Mouse (Mus musculus) A20 (cell line): ENCODE measurements around the gene Rab3gap2.

ENCODE experiments used
- DNase-seq: peaks from one replicate; pipeline ENCODE4 v3.0.0-alpha.2; 2011; ENCODE audit warnings: low read depth, low spot score

The Rab3gap2 gene

DNA sequence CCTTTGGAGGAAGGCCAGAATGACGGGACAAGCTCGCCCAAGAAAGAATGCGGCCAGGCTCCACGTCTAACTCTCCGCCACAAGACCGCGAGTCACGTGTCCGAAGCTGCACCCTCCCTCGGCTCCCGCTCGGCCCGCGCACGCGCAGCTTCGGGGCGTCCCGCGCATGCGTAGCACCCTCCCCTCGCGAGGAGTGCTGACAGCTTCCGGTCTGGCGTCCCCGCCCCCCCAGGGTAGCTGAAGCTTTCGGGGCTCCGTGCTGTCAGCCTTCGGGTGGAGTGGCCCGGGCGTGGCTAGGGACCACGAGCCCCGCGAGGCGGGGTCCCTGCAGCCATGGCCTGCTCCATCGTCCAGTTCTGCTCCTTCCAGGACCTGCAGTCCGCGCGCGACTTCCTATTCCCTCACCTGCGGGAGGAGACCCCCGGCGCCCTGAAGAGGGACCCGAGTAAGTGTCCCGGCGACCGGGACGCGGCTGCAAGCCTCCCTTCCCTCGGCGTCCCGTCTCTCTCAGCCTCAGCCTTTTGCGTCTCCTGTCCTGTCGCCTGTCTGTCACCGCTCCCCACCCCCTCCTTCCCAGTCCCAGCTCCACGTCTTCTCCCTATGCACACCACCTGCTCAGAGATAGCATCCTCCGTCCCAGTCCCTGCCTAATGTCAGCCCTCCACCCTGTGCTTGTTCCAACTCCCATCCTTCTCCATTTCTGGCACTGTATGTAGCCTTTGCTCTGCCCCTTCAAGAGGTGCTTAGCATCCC lies at the start of gene Rab3gap2:
Gene Rab3gap2, plus strand, starts transcription at position 209 of the 753 bp plus-strand sequence.
- DNase-seq, result peak; percentile 97

DNA sequence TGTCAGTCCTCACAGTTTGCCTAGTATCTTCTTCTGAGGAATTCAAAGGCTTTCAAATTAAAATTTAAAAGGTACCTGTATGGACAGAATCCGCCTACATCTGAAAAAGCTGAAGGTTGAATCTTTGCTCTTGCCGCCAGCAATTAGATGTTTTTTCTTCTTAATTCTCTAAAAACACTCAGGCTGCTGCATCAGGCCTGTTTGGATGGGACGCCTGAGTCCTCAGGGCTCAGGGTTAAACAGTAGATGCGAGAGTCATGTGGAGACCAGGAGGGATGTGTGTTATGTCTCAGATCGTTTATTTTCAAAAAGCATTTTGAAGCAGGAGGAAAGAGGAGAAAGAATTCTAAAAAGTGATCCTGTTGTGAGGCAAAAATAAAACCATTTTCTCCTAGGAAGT lies 30.3 kb upstream of the Rab3gap2 start:
- DNase-seq, result no peak

DNA sequence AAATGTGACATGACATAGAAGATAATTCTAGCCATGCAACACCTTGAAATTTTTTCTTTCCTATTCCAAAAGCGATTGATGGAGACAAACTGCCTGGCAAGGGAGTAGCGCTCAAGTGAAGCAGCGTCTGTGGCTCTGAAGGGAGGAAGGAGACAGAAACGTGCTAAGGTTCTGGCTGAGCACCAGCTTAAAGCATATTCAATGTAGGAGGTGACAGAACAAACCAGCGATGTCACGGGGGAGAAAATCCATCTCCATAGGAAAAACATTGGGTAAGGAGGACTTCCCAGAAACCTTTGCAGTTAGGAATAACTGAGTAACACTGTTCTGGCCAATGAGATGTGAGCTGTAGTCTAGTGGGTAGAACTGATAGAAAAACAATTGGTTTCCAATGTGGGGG lies 26.1 kb upstream of the Rab3gap2 start:
- no peak for DNase-seq

DNA sequence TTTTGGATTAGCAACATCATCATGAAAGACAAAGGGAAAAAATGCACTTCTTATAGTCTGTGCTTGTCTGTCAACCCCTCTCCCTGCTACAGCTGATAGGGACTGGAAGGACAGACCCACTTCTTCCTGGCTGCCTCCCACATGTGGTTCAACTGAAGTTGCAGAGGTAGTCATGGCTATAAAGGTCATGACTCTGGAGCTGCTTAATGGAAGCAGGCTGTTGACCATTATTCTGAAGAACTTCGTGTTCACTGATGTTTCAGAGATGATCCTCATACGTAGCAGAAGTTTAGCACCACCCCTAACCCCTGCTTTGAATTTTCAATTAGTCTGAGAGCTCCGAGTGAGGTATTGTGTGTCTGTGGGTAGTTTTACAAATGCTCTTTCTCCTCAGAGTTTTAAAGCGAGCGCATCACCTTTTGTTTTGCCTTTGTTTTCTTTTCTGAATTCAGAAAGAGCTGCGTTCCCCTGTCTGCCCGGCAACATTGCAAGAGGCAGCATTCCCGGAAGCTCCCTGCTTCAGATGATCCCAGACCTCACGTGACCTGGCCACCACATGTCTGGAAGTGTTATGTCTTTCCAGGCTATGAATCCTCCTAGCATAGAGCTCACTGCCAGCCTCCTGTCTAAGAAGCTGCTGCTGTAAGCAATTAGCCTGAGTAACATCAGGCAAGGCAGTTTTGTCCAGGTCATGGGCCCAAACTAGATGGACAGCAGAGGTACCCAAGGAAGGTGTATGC lies 20.2 kb upstream of the Rab3gap2 start:
- DNase-seq, result no peak

DNA sequence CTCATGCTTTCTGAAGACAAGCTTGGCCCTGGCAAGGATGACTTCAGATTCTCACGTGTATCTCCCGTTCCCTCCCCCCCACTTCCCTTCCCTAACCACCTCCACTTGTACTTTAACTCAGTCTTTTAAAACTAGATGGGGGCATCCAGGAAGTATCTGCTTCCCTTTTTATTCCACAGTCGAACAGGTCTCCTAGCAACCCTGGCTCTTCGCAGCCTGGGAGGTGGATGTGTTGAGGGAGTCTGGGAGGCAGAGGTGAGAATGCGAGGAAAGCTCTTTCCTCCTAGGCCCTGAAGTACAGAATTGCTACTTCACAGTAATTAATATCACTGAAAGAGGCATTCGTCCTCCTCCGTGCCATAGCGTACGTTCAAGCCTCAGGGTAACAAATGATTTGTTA lies 18.4 kb upstream of the Rab3gap2 start:
- no peak for DNase-seq

DNA sequence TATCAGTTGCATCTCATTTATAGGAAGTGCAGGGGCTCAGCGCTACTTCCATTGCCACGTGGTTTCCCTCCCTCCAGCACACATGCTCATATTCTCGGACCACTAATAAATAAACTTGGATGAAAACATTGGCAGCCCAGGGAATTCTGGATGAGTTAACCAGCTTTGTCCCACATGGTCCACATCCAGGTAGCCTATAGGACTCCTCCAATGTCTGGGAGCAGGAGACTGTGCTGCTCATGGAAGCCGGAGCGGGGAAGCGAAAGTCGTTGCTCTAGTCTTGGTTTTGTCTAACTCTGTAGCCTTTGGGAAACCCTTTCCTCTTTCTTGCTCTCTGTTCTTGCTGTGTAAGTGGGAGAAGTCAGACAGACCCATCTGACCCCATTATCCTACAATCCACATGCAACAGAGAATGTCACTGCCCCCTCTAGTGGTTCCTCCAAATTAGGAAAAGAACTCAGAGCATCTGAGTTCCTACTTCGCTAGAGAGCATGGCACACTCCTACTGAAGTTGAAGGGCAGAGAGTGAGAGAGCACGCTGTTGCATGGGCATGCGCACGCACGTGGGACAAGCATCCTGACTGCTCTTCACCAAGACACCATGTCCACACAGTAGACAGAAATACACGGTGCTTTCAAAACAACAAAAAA lies 16.7 kb upstream of the Rab3gap2 start:
- DNase-seq, result no peak

DNA sequence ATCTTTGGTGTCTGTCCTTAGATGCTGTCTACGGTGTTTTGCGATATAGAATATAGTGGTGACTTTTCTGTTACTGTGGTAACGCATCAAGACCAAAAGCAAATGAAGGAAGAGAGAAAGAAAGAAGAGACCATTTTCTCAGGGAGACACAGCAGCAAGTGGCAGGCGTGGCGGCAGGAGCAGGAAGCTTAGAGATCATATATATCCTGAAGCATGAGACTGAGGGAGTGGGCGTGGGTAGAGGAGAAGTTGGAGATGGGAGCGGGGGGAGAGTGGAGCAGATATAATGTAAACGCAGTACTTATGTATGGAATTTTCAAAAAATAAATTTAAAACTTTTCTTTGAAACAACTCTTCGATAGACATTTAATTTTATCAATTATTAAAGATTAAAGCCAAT lies 14.0 kb upstream of the Rab3gap2 start:
- no peak for DNase-seq

DNA sequence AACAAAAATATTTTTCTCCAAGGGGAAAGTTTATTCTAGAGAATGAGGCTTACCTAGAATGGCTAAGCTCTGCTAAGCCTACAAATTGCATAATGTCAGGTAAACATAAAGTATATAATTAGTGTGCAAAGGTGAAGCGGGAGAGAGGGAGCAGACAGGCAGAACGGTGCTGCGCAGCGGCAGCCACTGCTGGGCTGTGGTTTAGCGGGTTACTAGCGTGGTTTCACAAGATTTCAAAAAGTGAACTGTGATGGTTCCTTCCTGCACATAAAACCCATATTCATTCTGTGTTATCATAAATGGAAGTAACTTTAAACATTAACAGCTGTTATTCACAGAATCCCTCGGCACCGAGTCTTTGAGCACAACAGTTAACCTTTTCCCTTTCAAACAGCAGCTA lies 11.8 kb upstream of the Rab3gap2 start:
- DNase-seq, result no peak

DNA sequence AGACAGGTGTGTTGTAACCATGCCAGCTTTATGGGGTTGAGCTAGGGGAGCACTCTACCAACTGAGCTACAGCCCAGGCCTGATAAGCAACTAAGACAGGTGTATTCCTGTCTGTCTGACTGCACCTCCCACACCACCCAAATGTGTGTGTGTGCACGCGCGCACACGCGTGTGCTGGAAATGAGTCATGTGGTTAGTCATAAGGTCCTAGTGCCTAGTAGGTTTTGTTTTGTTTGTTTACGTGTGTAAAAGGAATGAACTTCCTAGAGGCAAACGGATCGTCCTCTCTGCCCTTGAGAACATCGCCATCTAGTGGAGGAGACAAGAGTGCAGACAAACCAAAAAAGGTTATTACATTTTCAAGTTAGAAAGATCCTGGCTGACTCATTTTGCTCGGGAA lies 10.4 kb upstream of the Rab3gap2 start:
- DNase-seq, result peak; percentile 74

DNA sequence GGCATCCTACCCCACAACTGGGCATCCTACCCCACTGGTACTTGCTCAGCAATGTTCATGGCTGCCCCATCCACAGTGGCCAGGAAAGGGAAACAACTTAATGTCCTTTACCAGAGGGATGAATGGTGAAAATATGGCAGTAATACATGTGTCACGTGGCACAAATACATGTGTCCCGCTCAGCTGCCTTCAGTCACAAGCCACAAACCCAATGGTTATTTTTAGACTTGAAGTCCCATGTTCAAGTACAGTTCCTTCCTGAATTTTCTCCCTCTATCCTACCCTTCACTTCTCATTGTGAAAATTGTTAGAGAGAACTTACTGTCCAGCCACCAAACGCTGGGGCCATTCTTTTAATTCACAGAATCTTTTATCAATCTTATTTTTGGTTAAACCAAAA lies 7.6 kb upstream of the Rab3gap2 start:
- peak; percentile 9 for DNase-seq

DNA sequence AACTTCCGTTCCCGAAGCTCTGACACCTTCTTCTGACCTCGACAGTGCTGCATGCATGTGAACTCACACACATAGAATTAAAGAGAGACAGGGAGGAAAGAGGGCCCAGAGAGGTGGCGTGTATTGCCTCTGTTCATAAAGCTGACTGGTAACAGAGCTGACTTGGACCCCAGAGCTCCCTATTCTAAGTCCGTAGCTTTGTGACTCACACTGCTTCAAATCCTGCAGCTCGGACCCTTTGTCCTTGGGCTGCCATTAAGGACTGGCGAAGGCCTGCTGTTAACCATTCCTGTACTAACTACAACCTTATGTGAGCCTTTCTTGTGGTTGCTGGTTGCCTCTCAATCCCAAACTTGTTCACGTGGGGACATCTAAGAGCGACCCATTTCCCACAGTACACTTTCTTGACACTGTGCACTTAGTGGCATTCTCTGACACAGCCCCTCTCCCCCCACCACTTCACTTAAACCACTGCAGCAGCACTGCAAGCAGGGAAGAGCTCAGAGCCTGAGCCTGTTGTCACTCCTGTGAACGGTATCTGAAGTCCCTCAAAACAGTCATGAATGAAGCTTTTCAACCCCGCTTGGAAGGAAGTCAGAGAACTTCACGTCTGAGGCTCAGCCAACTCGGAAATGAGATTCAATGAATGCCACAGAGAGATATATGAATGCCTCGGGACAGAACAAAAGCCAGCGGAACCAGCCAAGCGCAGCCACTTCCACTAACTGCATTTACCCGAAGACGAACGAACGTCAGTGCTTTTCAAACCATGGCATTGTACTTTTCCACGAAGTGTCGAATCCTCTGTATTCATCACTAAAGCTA lies 3.1 kb upstream of the Rab3gap2 start:
- no peak for DNase-seq

DNA sequence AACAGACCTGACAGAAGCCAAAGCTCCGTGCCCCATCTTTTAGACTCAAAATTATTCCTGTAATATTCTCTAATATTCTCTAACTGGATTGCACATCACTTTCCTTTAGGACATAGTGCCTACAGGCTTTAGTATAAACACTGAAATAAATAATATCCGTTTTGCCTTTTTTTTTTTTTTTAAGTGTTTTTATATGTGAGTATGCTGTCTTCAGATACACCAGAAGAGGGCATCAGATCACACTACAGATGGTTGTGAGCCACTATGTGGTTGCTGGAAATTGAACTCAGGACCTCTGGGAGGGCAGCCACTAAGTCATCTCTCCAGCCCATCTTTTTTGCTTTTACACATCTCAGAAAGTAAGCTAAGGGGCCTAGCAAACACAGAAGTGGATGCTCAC lies 1.9 kb upstream of the Rab3gap2 start:
- DNase-seq, result no peak

DNA sequence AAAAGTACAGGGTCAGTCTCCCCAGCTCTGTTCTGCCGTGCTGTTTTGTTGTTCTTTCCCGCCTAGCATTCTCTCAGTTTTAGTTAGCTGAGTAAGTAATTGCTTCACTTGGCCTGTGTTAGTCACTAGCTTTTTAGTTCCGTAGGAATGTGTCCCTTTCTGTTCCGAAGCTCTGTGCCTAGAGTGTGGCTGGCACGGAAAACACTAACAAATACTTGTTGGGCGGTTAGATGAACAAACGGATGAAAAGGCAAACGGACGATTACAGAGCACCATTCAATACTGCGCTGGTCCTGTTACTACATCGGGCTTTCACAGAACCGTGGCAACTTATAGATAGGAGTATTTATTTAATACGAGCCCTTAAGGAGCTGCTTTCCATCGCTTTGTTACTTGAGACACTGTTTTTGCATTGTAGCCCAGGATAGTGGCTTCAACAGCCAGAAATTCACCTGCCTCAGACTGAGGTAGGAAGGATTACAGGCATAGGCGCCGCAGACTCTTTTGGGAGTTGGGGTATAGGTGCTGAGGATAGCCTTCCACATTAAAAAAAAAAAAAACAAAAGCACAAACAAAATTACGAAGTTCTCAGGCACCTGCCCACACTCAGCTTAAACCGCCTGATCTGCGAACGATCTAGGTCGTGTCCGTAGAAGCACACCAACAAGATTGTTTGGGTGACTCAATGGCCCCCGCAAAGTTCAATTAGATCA lies 565 bp upstream of the Rab3gap2 start:
- no peak for DNase-seq

DNA sequence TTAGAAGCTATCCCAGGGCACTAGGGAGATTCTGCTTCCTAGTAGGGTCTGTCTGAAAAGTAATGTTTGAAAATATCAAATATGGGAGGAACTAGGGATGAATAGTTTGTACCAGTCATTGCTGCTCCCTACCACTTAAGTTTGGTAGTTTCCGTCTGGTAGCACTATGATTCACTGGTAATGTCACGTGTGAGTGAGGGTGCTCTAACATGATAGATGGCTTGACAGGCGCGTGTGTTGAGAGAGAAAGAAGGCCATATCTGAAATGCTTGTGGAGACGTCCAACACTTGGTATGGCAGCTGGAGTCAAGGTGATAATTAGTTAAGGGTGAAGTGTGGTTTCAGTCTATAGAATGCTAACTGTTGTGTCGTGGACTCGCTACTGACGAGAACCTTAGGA lies 1.2 kb downstream of the Rab3gap2 start:
- DNase-seq, result peak; percentile 67

DNA sequence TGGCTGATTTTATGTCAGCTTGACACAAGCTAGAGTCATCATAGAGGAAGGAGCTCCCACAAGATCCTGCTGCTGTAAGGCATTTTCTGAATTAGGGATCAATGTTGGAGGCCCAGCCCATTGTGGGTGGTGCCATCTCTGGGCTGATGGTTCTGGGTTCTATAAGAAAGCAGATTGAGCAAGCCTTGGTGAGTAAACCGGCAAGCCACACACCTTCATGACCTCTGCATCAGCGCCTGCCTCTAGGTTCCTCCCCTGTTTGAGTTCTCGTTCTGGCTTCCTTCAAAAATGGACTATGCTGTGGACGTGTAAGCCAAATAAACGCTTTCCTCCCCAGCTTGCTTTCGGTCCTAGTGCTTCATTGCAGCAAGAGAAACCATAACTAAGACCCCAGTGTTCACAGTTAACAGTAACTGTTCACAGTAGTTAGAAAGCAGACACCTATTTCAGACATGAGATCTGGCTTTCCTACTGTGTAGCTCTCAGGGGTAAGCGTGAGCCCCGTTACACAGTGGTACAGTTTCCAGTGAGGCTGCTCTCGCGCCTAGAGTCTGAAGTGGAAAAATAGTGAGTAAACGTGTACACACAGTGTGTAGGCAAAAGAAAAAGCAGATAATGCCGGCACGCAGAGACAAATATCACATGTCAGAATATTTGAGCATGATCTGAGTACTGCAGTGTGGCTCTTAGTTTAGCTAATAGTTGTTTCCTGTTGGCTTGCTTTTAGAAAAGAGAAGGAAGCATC lies 4.1 kb downstream of the Rab3gap2 start:
- no peak for DNase-seq

DNA sequence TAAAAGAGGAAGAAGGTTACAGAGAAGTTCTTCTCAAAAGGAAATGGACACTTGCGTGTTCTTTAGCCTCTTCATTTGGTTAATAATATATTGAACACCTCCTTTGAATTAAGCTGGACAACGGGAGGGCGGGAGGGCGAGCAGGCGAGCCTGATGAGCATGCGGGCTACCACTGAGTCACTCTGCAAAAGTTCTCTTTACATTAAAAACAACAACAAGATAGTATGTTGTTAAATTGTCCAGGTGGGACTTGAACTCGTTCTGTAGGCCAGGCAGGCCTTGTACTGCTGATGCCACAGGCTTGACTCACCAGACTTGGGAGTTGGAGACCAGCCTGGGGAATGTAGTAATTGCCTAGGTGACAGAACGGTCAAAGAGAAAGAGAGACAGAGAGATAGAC lies 4.8 kb downstream of the Rab3gap2 start:
- no peak for DNase-seq

DNA sequence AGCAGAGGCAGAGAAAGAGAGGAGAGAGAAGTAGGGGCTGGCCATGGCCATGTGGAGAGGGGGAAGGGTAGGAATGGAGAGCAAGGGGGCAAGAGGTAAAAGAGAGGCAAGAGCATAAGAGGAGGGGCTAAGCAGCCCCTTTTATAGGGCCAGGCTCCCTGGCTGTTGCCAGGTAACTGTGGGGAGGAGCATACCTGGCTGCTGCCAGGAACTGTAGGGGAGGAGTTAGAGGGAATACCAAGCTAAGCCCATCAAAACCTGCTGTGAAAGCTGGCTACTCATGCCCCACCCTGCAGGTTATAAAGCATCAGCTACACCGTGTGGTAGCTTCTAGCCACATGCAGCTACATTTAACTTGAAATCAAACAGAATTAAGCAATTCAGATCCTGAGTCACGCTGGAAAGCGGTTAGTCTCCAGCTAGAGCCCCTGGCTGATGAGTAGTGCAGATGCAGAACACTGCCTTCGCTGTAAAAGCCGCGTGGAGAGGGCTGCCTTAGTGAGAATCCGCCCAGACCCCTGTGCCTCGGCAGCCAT lies 5.8 kb downstream of the Rab3gap2 start:
- no peak for DNase-seq

DNA sequence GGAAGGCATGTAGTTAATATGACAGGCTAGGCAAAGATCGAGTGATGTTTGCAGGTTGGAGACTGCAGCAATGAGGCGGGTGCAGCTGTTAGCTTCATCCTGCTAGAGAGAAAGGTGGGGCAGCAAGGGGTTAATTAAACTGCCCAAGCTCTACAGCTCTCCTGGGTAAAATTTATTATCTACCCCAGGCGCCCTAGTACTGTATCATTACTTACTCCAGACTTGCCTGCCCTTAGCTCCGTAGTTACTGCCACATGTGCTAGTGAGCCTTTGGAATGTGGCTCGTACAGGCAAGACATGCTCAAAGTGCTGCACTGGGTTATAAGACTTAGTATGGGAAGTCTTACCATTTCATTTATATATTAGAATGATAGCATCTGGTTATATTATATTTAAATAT lies 12.4 kb downstream of the Rab3gap2 start:
- DNase-seq, result no peak

DNA sequence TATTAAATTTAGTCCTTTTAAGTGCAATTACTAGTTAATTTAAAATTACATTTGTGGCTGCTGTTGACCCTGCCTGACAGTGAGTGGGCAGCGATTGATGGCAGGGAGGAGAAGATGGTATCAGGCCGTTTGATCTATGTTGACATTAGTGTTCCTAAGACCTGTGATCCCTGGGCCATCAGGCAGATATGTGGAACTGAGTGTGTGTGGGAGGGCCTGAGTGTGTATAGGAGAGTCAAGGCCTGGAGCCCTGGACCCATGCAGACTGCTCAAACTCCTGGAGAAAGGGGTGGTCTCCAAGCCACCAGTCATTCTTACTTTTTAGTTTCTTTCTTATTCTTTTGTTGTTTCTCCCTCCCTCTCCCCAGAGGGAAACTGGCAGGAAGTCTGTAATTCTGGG lies 12.8 kb downstream of the Rab3gap2 start:
- no peak for DNase-seq

DNA sequence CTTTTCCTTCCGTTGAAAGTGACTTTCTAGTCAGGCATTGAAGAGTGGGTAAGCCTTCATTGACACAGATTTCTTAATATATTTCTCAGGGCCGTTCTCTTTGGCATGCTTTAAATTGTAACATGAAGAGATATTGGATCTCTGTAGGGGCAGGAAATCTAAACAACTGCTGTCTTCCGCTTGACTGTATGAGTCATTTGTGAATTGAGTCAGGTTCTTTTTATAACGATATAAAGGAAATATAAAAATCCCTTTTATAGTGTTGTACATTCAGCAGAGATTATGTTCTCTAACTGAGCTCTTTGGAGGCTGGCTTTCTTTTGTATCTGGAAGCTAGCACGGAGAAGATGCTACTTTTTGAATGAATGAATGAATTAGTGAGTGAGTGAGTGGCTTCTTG lies 14.0 kb downstream of the Rab3gap2 start:
- DNase-seq, result no peak
